Mouse (Mus musculus) testis, postnatal 10 days (tissue): ENCODE measurements around the gene Cog3.

Experiments used
- DNase-seq: peaks from one replicate; pipeline ENCODE4 v3.0.0; 2021; ENCODE audit warnings: low spot score

Gene Cog3

GRCm38 (mm10) chr14:75758401-75758800, 4.1 kb upstream of the Cog3 start:
- no peak for DNase-seq

DNA sequence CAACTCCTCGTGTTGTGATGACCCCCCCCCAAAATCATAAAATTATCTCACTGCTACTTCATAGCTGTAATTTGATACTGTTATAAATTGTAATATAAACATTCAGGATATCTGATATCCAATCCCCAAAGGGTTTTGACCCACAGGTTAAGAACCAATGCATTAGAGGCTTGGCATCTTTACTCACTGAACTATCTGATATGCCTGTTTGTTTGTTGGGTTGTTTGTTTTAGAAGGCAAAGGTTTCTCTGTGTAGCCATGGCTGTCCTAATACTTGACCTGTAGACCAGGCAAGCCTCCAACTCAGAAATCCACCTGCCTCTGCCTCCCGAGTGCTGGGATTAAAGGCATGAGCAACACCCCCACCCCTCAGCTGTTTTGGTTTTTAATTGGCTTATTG, 3.5 kb upstream of the Cog3 start:
- DNase-seq = no peak

- DNase-seq = no peak
These were observed 2.7 kb upstream of the Cog3 start for GRCm38 (mm10) chr14:75756971-75757370.

DNA sequence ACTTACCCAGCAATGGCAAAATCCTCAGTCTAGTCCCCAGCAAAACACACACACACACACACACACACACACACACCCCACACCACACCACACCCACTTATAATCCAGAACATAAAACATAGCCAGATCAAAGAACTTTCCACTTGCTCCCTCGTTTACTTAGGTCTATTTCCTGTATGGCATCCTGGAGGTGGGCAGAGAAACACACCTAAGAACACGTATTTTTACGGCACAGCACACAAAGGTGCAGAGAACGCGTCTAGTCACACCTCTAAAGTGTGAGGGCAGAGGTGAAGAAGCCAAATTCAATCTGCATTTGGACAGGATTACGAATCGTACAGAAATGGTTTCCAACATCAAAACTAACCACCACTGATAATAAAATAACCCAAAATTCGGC, 1.1 kb downstream of the Cog3 start:
- no peak for DNase-seq

DNA sequence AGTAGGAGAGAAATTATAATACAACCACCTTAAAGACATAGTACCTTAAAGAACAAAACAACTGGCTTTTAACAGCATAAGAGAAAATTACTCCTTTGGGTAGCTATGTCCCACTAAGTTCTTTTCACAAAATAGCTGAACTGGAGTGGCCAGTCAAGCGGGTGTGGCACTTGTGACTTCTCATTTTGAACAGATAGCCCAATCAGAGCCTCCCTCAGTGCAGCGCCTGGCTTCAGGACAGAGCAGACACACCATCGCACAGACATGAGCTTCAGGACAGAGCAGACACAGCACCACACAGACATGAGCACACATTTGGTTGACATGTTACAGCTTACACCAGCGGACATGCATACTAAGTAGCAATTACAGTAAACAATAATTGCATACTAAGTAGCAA, 3.3 kb downstream of the Cog3 start:
- DNase-seq = no peak

DNA sequence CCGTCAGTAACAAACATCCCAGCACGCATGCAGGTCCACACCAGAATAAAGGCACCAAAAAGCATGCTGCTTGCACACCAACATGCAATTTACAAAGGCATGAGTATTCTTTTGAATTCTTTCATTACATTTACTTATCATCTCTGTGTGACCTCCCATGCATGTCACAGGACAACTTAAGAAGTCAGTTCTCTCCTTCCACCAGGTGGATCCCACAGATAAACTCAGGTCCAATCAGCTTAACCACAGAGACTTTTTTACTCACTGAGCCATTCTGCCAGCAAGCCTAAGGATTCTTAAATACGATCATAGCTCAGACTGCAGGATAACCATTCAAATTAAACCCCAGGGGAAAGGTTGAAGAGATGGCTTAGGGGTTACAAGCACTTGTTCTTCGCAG, 5.2 kb downstream of the Cog3 start:
- no peak for DNase-seq

DNA sequence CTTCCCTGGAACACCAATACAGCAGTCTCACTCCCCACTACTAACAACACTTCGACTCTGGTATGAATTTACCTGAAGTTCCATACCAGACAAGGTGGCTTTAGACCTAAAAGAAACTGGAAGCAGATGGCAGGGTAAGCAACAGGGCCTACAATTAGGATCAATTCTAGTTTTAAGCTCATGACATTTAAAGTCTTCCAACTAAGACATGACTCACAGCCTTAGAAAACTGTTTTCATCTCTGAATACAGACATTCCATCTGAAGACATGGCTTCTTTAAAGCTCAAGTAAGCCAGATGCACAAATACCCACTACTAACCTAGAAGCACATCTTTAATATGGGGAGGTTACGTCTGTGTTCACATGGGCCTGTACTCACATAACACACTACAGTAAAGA, 6.4 kb downstream of the Cog3 start:
- DNase-seq = no peak

- no peak for DNase-seq
These were observed 12.4 kb downstream of the Cog3 start for GRCm38 (mm10) chr14:75741904-75742303.

DNA sequence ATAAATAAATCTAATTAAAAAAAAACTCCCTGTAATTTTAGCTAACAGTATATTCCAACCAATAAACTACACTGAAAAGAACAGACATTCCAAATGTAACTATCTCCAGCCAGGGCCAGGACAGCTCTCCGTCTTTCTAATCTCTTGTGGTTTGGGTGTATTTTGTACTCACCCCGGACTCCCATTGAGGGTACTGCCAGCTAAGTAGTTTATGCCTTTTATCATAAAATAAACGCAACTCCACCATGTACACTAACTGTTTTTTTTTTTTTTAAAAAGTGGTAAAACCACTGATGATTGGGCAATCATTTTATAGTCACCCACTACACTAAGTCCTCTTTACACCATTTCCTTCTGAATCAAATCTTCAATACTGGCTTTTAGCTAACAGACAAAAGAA, 18.7 kb downstream of the Cog3 start:
- no peak for DNase-seq

DNA sequence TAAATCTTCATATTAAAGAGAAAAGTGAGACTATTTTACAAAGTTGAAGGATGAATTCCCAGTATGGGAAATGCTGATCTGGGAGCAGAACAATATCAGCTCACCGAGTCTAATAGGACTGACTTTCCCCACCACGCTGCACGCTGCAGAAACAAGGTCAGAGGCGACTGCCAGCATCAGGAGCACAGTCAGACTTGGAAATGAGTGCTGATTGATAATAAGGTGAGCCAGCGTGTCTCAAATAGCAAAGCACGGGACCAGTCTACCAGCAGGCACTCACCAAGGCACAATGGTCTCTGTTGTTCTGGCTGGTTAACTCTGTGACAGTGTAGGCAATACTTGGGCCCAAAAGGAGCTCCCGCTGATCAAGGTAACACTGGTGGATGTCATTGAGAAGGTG, 21.7 kb downstream of the Cog3 start:
- DNase-seq = no peak

GRCm38 (mm10) chr14:75731361-75731760, 23.0 kb downstream of the Cog3 start:
- DNase-seq = no peak

DNA sequence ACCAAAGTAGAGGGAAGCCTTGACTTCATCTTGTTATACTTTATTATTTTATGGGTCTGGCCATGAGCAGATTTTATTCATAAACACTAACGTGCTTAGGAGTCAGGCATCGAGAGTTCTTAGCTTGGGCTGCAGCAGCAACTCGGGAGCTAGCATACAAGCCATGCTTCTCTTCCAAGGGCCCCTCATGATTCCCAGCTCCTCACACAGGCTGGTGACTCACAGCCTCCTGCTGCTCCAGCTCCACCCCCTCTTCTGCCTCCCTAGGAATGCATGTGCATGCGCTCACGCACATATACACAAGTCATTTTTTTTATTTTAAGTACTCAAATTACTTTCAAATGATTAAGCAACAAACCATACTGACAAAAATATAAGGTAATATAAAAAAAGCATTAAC, 26.2 kb downstream of the Cog3 start:
- DNase-seq = no peak

DNA sequence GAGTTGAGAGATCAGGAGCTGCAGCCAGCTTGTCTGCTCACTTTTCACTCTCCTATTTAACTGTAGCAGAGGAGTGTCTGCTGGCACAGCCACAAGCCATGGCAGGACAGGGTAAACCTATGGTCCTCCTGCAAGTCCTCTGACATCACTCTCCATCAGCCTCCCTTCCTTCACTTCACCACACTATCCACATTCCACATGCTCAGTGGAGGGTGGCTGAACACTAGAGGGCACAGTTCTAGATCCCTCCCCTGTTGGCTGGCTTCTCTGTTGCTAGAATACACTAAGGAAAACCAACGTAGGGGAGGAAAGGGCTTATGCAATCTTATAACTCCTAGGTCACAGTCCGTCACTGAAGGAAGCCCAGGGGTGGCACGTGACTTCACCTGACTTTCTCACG, 27.3 kb downstream of the Cog3 start:
- no peak for DNase-seq

DNA sequence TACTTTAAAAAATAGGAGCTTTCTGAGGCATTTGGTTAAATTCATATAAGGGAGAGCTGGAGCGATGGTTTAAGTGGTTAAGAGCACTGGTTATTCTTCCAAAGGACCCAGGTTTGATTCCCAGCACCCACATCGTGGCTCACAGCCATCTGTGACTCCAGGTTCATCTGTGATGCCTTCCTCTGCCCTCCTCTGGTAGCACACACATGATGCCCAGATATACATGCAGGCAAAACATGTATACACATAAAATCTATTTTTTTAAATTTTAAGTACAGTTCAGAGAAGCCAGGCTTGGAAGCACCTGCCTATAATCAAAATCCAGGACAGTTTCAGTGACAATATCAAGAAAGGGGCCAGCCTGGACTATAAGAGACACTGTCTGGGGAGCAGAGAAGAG, 31.5 kb downstream of the Cog3 start:
- no peak for DNase-seq

- DNase-seq = peak; percentile 56
These were observed 32.2 kb downstream of the Cog3 start for GRCm38 (mm10) chr14:75721977-75722563.

DNA sequence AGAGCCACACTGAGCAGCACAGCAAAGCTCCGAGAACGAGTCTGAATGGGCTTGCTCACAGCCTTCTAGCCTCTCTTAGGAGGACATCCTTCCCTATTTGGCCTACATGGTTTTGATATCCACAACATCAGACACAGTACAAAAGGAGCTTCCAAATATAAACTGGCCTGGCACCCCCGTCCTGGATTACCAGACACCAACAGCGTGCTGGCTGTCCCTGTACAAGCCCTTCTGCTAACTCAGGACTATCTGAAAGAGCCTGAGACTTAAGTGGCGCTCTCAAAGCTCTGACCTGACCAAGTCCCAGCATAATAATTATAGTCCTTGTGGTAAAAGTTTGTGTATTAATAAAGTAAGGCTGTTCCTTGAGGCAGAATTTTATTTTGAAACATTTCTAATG, 34.2 kb downstream of the Cog3 start:
- DNase-seq = no peak

GRCm38 (mm10) chr14:75716410-75716809, 37.9 kb downstream of the Cog3 start:
- DNase-seq = no peak

DNA sequence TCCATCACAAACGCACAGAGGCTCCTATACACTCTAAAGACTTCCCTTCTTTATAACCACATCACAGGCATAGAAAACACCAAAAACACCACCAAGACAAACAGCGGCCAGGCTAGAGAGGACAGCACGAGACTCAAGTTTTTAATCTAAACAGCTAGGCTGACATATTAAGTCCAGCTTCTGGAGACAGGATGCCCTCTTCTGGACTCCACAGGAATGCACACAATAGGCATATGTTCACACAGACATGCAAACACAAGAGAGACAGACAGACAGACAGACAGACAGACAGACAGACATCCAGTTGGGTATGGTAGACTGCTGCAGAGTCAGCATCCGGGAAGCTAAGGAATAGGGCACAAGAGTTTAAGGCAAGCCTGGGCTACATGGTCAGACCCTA, 40.7 kb downstream of the Cog3 start:
- DNase-seq = no peak

- no peak for DNase-seq
These were observed 41.6 kb downstream of the Cog3 start for GRCm38 (mm10) chr14:75712687-75713086.

- no peak for DNase-seq
These were observed 42.6 kb downstream of the Cog3 start for GRCm38 (mm10) chr14:75711731-75712130.

- no peak for DNase-seq
These were observed 45.3 kb downstream of the Cog3 start for GRCm38 (mm10) chr14:75708986-75709385.

DNA sequence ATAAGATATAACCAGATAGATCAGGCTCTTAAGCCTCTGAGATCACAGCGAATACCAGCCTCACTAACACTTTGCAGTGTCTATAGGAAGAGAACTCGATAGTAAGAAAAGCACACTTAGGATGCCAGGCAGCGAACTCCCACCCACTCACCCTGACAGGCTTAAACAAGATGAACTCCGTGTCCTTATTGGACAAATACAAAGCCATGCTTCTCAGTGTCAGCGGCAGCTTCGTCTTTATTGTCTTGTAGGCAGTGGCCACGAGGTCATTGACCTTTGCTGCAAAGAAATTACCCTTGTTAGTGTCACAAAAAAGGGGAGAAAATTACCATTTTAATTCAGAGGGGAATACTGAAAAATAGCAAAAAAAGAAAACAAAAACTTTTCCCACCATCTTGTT, 46.5 kb downstream of the Cog3 start:
- DNase-seq = no peak

GRCm38 (mm10) chr14:75706647-75707046, 47.7 kb downstream of the Cog3 start:
- no peak for DNase-seq

DNA sequence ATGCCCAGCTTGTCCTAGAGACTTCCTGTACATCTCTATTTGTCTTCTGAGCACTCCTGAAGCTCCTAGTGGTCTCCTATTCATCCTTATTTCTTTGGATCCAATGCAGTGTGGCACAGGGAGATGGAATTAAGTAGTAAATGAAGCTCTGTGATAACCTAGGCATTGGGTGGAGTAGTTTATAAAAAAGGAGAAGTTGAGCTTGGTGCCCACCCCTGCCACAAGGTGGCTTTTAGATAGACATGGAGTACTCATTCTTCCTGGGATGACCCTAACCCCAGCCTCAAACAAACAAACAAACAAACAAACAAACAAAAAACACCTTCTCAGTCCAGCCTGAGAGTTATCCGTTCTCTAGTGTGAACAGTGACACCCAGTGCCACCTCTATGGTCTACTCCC, 56.4 kb downstream of the Cog3 start:
- DNase-seq = no peak

DNA sequence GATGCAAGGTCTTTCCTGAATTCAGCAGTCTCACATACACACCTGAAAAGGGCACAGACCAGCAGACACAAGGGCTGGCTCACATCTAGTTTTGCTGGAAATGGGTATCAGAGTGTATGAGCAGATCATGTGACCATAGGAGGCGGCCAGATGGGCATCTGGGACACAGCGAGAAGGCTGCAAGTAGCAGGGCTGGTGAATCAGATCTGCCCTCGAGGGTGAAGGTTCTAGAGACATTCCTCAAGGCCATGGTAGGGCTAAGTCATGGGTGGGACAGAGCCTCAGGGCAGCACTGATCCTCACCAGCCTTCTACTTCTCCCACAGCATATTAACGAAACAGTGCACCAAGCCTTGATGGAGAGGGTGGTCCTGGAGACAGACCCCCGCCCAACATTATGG, 58.2 kb downstream of the Cog3 start:
- no peak for DNase-seq
